Mouse (Mus musculus): ENCODE measurements around the gene Parp8. TPM values are rescaled to one million over a fixed set of nuclear protein-coding genes. Genes with fewer than 3 reads are reported as not detected.

The Parp8 gene
- total and polyA plus RNA-seq, 3 experiments: not detected

GRCm38 (mm10) chr13:117056466-117056865, 31.1 kb upstream of the Parp8 start:
- H3K79me2 ChIP-seq (replicated peaks; ENCODE audit: control insufficient read depth, extremely low read depth, insufficient read depth, poor library complexity, severe bottlenecking): no peaks in the 10 kb centered on the region
- H3K27me3 ChIP-seq (replicated peaks): no peaks in the 10 kb centered on the region
- dilution Hi-C loops (cut with MboI; ENCODE audit: extremely low pct_ligation_motif_present, extremely low pct_unique_long_range_greater_than_20kb, low sequenced_read_pairs) (no loop called here), in situ Hi-C loops (cut with MboI; ENCODE audit: low pct_ligation_motif_present, low pct_unique_long_range_greater_than_20kb, low sequenced_read_pairs) (no loop called here)
- no peak overlapping the region for H3K9ac ChIP-seq (ENCODE audit: insufficient read depth, low read depth)
- TF ChIP-seq KAT2A (IDR thresholded peaks at IDR 0.05; ENCODE audit: insufficient replicate concordance, low read length) (no peak), PAX5 (IDR thresholded peaks at IDR 0.05; ENCODE audit: low read length) (no peak), NELFE (IDR thresholded peaks at IDR 0.05; ENCODE audit: low read depth, low read length) (no peak), HCFC1 (IDR thresholded peaks at IDR 0.05; ENCODE audit: low read depth, low read length) (no peak), NRF1 (IDR thresholded peaks at IDR 0.05; ENCODE audit: low read depth, low read length) (no peak)
- H3K4me2 ChIP-seq (ENCODE audit: insufficient read depth, low read depth, poor library complexity, severe bottlenecking): no peak overlapping the region
- H3K36me3 ChIP-seq (replicated peaks in 1 of 2; ENCODE audit: control insufficient read depth in 1 of 2, insufficient read depth in 1 of 2, low read length in 1 of 2): no peaks in the 10 kb centered on the region
- no peak overlapping the region for H3K4me3 ChIP-seq (replicated peaks in 1 of 3; ENCODE audit: low read depth in 2 of 3, low read length in 2 of 3, poor library complexity in 1 of 3)
- no peak for DNase-seq (ENCODE audit: extremely low read depth)
- no peaks in the 10 kb centered on the region for H3K4me1 ChIP-seq (ENCODE audit: control insufficient read depth in 1 of 2, insufficient read depth in 2 of 2)
- H3K27ac ChIP-seq (ENCODE audit: insufficient read depth, low read depth): no peak overlapping the region
- H3K9me3 ChIP-seq (replicated peaks; ENCODE audit: low read length): peaks cover 41% of the 10 kb centered on the region

- Histone ChIP-seq H3K27ac (ENCODE audit: insufficient read depth, low read depth) (no peak overlapping the region), H3K9me3 (replicated peaks; ENCODE audit: low read length) (peaks cover 36% of the 10 kb centered on the region), H3K36me3 (replicated peaks in 1 of 2; ENCODE audit: control insufficient read depth in 1 of 2, insufficient read depth in 1 of 2, low read length in 1 of 2) (no peaks in the 10 kb centered on the region), H3K9ac (ENCODE audit: insufficient read depth, low read depth) (no peak overlapping the region), H3K4me2 (ENCODE audit: insufficient read depth, low read depth, poor library complexity, severe bottlenecking) (no peak overlapping the region), H3K4me3 (replicated peaks in 1 of 3; ENCODE audit: low read depth in 2 of 3, low read length in 2 of 3, poor library complexity in 1 of 3) (no peak overlapping the region), H3K79me2 (replicated peaks; ENCODE audit: control insufficient read depth, extremely low read depth, insufficient read depth, poor library complexity, severe bottlenecking) (no peaks in the 10 kb centered on the region), H3K27me3 (replicated peaks) (no peaks in the 10 kb centered on the region), H3K4me1 (ENCODE audit: control insufficient read depth in 1 of 2, insufficient read depth in 2 of 2) (no peaks in the 10 kb centered on the region)
- dilution Hi-C loops (cut with MboI; ENCODE audit: extremely low pct_ligation_motif_present, extremely low pct_unique_long_range_greater_than_20kb, low sequenced_read_pairs): no loop called here
- DNase-seq (ENCODE audit: extremely low read depth): no peak
- TF ChIP-seq MAFK (IDR thresholded peaks at IDR 0.05; ENCODE audit: insufficient replicate concordance, low read length) (no peak), MXI1 (IDR thresholded peaks at IDR 0.05; ENCODE audit: low read depth, low read length) (no peak), MYC (IDR thresholded peaks at IDR 0.05; ENCODE audit: low read depth, low read length) (no peak), USF1 (IDR thresholded peaks at IDR 0.05; ENCODE audit: low read depth, low read length) (no peak), USF2 (conservative IDR thresholded peaks at IDR 0.05; ENCODE audit: low read depth, low read length) (no peak), BHLHE40 (IDR thresholded peaks at IDR 0.05; ENCODE audit: low read depth, low read length) (no peak), GABPA (IDR thresholded peaks at IDR 0.05; ENCODE audit: insufficient replicate concordance, low read depth, low read length) (no peak), CHD2 (IDR thresholded peaks at IDR 0.05; ENCODE audit: low read length) (no peak), TCF12 (IDR thresholded peaks at IDR 0.05; ENCODE audit: low read depth, low read length) (no peak), POLR2A (IDR thresholded peaks at IDR 0.05; ENCODE audit: low read depth, low read length) (no peak), MAZ (IDR thresholded peaks at IDR 0.05; ENCODE audit: low read depth, low read length) (no peak), POLR2AphosphoS2 (IDR thresholded peaks at IDR 0.05; ENCODE audit: low read depth, low read length) (no peak)
- in situ Hi-C loops (cut with MboI; ENCODE audit: low pct_ligation_motif_present, low pct_unique_long_range_greater_than_20kb, low sequenced_read_pairs): no loop called here
Observed at GRCm38 (mm10) chr13:117054811-117055496, 29.6 kb upstream of the Parp8 start.
